Mouse (Mus musculus): ENCODE data around the gene Actl7b.

Gene Actl7b

GRCm38 (mm10) chr4:56741041-56741493 is at the start of gene Actl7b:
Actl7b (minus strand) TSS chr4:56741443.
- DNase-seq (ENCODE audit: extremely low spot score), result no peak

GRCm38 (mm10) chr4:56771065-56771464 is 29.8 kb upstream of the Actl7b start:
- DNase-seq (ENCODE audit: extremely low spot score), result no peak

GRCm38 (mm10) chr4:56768913-56769312 is 27.7 kb upstream of the Actl7b start:
- no peak for DNase-seq (ENCODE audit: extremely low spot score)

- DNase-seq (ENCODE audit: extremely low spot score), result no peak
Observed at GRCm38 (mm10) chr4:56767861-56768284, 26.6 kb upstream of the Actl7b start.

GRCm38 (mm10) chr4:56757693-56758092 is 16.4 kb upstream of the Actl7b start:
- DNase-seq (ENCODE audit: extremely low spot score), result no peak

GRCm38 (mm10) chr4:56756966-56757600 is 15.8 kb upstream of the Actl7b start:
- DNase-seq (ENCODE audit: extremely low spot score), result no peak

- DNase-seq (ENCODE audit: extremely low spot score), result no peak
Observed at GRCm38 (mm10) chr4:56756021-56756420, 14.8 kb upstream of the Actl7b start.

- DNase-seq (ENCODE audit: extremely low spot score), result no peak
Observed at GRCm38 (mm10) chr4:56747456-56747855, 6.2 kb upstream of the Actl7b start.

- no peak for DNase-seq (ENCODE audit: extremely low spot score)
Observed at GRCm38 (mm10) chr4:56746345-56746744, 5.1 kb upstream of the Actl7b start.

- DNase-seq (ENCODE audit: extremely low spot score), result no peak
Observed at GRCm38 (mm10) chr4:56743363-56744195, 2.3 kb upstream of the Actl7b start, which contains the start of gene Actl7a. Actl7a (plus strand) TSS chr4:56743413.

GRCm38 (mm10) chr4:56742698-56743097 is 1.5 kb upstream of the Actl7b start:
- no peak for DNase-seq (ENCODE audit: extremely low spot score)

GRCm38 (mm10) chr4:56740611-56741010 is 632 bp downstream of the Actl7b start:
- DNase-seq (ENCODE audit: extremely low spot score), result no peak

GRCm38 (mm10) chr4:56740020-56740485 is 1.2 kb downstream of the Actl7b start, which contains the start of gene Gm26657:
Gm26657 (plus strand) TSS chr4:56740070.
- no peak for DNase-seq (ENCODE audit: extremely low spot score)

GRCm38 (mm10) chr4:56725839-56726238 is 15.4 kb downstream of the Actl7b start:
- peak; percentile 12 for DNase-seq (ENCODE audit: extremely low spot score)

GRCm38 (mm10) chr4:56723237-56723636 is 18.0 kb downstream of the Actl7b start:
- no peak for DNase-seq (ENCODE audit: extremely low spot score)

- DNase-seq (ENCODE audit: extremely low spot score), result no peak
Observed at GRCm38 (mm10) chr4:56722346-56722745, 18.9 kb downstream of the Actl7b start.

GRCm38 (mm10) chr4:56721469-56721868 is 19.8 kb downstream of the Actl7b start:
- peak; percentile 37 for DNase-seq (ENCODE audit: extremely low spot score)

- DNase-seq (ENCODE audit: extremely low spot score), result no peak
Observed at GRCm38 (mm10) chr4:56720403-56720802, 20.8 kb downstream of the Actl7b start.

GRCm38 (mm10) chr4:56719456-56719855 is 21.8 kb downstream of the Actl7b start:
- DNase-seq (ENCODE audit: extremely low spot score), result no peak

- no peak for DNase-seq (ENCODE audit: extremely low spot score)
Observed at GRCm38 (mm10) chr4:56718573-56719442, 22.4 kb downstream of the Actl7b start.

GRCm38 (mm10) chr4:56717932-56718331 is 23.3 kb downstream of the Actl7b start:
- no peak for DNase-seq (ENCODE audit: extremely low spot score)

- DNase-seq (ENCODE audit: extremely low spot score), result no peak
Observed at GRCm38 (mm10) chr4:56716801-56717200, 24.4 kb downstream of the Actl7b start.
